Mouse (Mus musculus): ENCODE measurements at regions not wholly inside any gene's neighbourhood (a gene's known extent, or its start where the extent isn't known, plus 50 kb on each side); places are given as distances from the start of the nearest gene placed in this dataset.

GRCm38 (mm10) chr10:102694810-102695209, 182.8 kb downstream of the Rassf9 start:
- H3K27ac ChIP-seq (ENCODE audit: low read depth, low read length) = no peak overlapping the region
- no peaks in the 10 kb centered on the region; the same call in 1 of the 2 replicates for H3K4me1 ChIP-seq (ENCODE audit: insufficient read depth, low read length)
- WGBS = 71% methylated on average over 2 of the region's 2 CpGs

GRCm38 (mm10) chr10:102689966-102690365, 177.9 kb downstream of the Rassf9 start:
- no peaks in the 10 kb centered on the region for H3K9me3 ChIP-seq (ENCODE audit: low read length)
- no peak overlapping the region for H3K9ac ChIP-seq (replicated peaks; ENCODE audit: low read length, poor library complexity, severe bottlenecking)
- DNase-seq (ENCODE audit: low spot score) (no peak), ATAC-seq (ENCODE audit: low FRiP score) (no peak)
- no peak overlapping the region for H3K4me2 ChIP-seq (ENCODE audit: low read depth, low read length, poor library complexity, severe bottlenecking)
- H3K27ac ChIP-seq (ENCODE audit: low read depth, low read length) = no peak overlapping the region
- no peak for TF ChIP-seq CTCF (IDR thresholded peaks at IDR 0.05)
- no peaks in the 10 kb centered on the region for H3K27me3 ChIP-seq (ENCODE audit: insufficient read depth, low read length)
- H3K36me3 ChIP-seq (ENCODE audit: insufficient read depth, low read length) = no peaks in the 10 kb centered on the region
- 41% methylated on average over 1 of the region's 1 CpGs for WGBS
- H3K4me1 ChIP-seq (ENCODE audit: insufficient read depth, low read length) = no peaks in the 10 kb centered on the region
- H3K4me3 ChIP-seq (ENCODE audit: low read depth, low read length) = no peak overlapping the region

More at GRCm38 (mm10) chr10:102694810-102695209, 182.8 kb downstream of the Rassf9 start:
- H3K27me3 ChIP-seq (ENCODE audit: insufficient read depth, low read length) = no peaks in the 10 kb centered on the region
- ATAC-seq (ENCODE audit: low FRiP score) (no peak), DNase-seq (ENCODE audit: low spot score) (no peak)
- no peak overlapping the region for H3K9ac ChIP-seq (replicated peaks; ENCODE audit: low read length, poor library complexity, severe bottlenecking)
- no peaks in the 10 kb centered on the region for H3K36me3 ChIP-seq (ENCODE audit: insufficient read depth, low read length)
- H3K4me3 ChIP-seq (ENCODE audit: low read depth, low read length) = no peak overlapping the region
- H3K4me2 ChIP-seq (ENCODE audit: low read depth, low read length, poor library complexity, severe bottlenecking) = no peak overlapping the region
- no peaks in the 10 kb centered on the region for H3K9me3 ChIP-seq (ENCODE audit: low read length)
- no peak for TF ChIP-seq CTCF (IDR thresholded peaks at IDR 0.05)

- H3K4me3 ChIP-seq (ENCODE audit: low read depth, low read length) = no peak overlapping the region
- ATAC-seq (ENCODE audit: low FRiP score) = no peak
- peak; percentile 19 for DNase-seq (ENCODE audit: low spot score)
- 75% methylated on average over 14 of the region's 14 CpGs for WGBS
- H3K4me1 ChIP-seq (ENCODE audit: insufficient read depth, low read length) = no peaks in the 10 kb centered on the region
- H3K9me3 ChIP-seq (ENCODE audit: low read length) = no peaks in the 10 kb centered on the region
- H3K36me3 ChIP-seq (ENCODE audit: insufficient read depth, low read length) = no peaks in the 10 kb centered on the region
- no peak overlapping the region for H3K27ac ChIP-seq (ENCODE audit: low read depth, low read length)
- no peak overlapping the region for H3K9ac ChIP-seq (replicated peaks; ENCODE audit: low read length, poor library complexity, severe bottlenecking)
- TF ChIP-seq CTCF (IDR thresholded peaks at IDR 0.05) = no peak
- H3K27me3 ChIP-seq (ENCODE audit: insufficient read depth, low read length) = no peaks in the 10 kb centered on the region
- H3K4me2 ChIP-seq (ENCODE audit: low read depth, low read length, poor library complexity, severe bottlenecking) = no peak overlapping the region
Measured at GRCm38 (mm10) chr10:102686667-102687397, 174.8 kb downstream of the Rassf9 start.

- no peak for ATAC-seq (ENCODE audit: low FRiP score)
- DNase-seq (ENCODE audit: low spot score) = no peak
- no peaks in the 10 kb centered on the region for H3K27me3 ChIP-seq (ENCODE audit: insufficient read depth, low read length)
- H3K4me1 ChIP-seq (ENCODE audit: insufficient read depth, low read length) = no peaks in the 10 kb centered on the region
- TF ChIP-seq CTCF (IDR thresholded peaks at IDR 0.05) = no peak
- H3K4me2 ChIP-seq (ENCODE audit: low read depth, low read length, poor library complexity, severe bottlenecking) = no peak overlapping the region
- no peaks in the 10 kb centered on the region for H3K36me3 ChIP-seq (ENCODE audit: insufficient read depth, low read length)
- no peak overlapping the region for H3K27ac ChIP-seq (ENCODE audit: low read depth, low read length)
- H3K9me3 ChIP-seq (ENCODE audit: low read length) = no peaks in the 10 kb centered on the region
- H3K9ac ChIP-seq (replicated peaks; ENCODE audit: low read length, poor library complexity, severe bottlenecking) = no peak overlapping the region
- 78% methylated on average over 7 of the region's 7 CpGs for WGBS
- no peak overlapping the region for H3K4me3 ChIP-seq (ENCODE audit: low read depth, low read length)
Measured at GRCm38 (mm10) chr10:102685833-102686434, 173.9 kb downstream of the Rassf9 start.

- Histone ChIP-seq H3K9me3 (ENCODE audit: low read length) (no peaks in the 10 kb centered on the region), H3K27me3 (ENCODE audit: insufficient read depth, low read length) (no peaks in the 10 kb centered on the region), H3K4me3 (ENCODE audit: low read depth, low read length) (no peak overlapping the region), H3K36me3 (ENCODE audit: insufficient read depth, low read length) (no peaks in the 10 kb centered on the region), H3K9ac (replicated peaks; ENCODE audit: low read length, poor library complexity, severe bottlenecking) (no peak overlapping the region), H3K4me1 (ENCODE audit: insufficient read depth, low read length) (no peaks in the 10 kb centered on the region), H3K27ac (ENCODE audit: low read depth, low read length) (no peak overlapping the region), H3K4me2 (ENCODE audit: low read depth, low read length, poor library complexity, severe bottlenecking) (no peak overlapping the region)
- DNase-seq (ENCODE audit: low spot score) (no peak), ATAC-seq (ENCODE audit: low FRiP score) (no peak)
- WGBS = 71% methylated on average over 5 of the region's 5 CpGs
- no peak for TF ChIP-seq CTCF (IDR thresholded peaks at IDR 0.05)
Measured at GRCm38 (mm10) chr10:102667359-102667758, 155.3 kb downstream of the Rassf9 start.

- ATAC-seq (ENCODE audit: low FRiP score) = no peak
- no peaks in the 10 kb centered on the region for H3K27me3 ChIP-seq (ENCODE audit: insufficient read depth, low read length)
Measured at GRCm38 (mm10) chr10:102659683-102660082, 147.7 kb downstream of the Rassf9 start.

More at GRCm38 (mm10) chr10:102659683-102660082, 147.7 kb downstream of the Rassf9 start:
- Histone ChIP-seq H3K4me2 (ENCODE audit: low read depth, low read length, poor library complexity, severe bottlenecking) (no peak overlapping the region), H3K9ac (replicated peaks; ENCODE audit: low read length, poor library complexity, severe bottlenecking) (no peak overlapping the region), H3K4me1 (ENCODE audit: insufficient read depth, low read length) (no peaks in the 10 kb centered on the region), H3K27ac (ENCODE audit: low read depth, low read length) (no peak overlapping the region), H3K36me3 (ENCODE audit: insufficient read depth, low read length) (no peaks in the 10 kb centered on the region), H3K4me3 (ENCODE audit: low read depth, low read length) (no peak overlapping the region), H3K9me3 (ENCODE audit: low read length) (no peaks in the 10 kb centered on the region)
- WGBS = 75% methylated on average over 6 of the region's 6 CpGs
- TF ChIP-seq CTCF (IDR thresholded peaks at IDR 0.05) = no peak
- no peak for DNase-seq (ENCODE audit: low spot score)

Data from midbrain, postnatal 0 days (tissue).